Mouse (Mus musculus) monocyte, adult 5-6 weeks (primary cell): ENCODE results near the gene Srgap3. TPM values are rescaled to one million over a fixed set of nuclear protein-coding genes. Genes with fewer than 3 reads are reported as not detected.
A peak's percentile ranks its signal among the peaks of the same experiment; 100 is the strongest.
"Not testable (repeated sequence)": the region's sequence is repeated elsewhere in the genome, so short reads cannot be mapped to it uniquely, and the experiment has no call there.

Source experiments
- ATAC-seq: fragments of 153-309, 156-312 bp; replicated peaks from 2 replicates; pipeline ENCODE4 v1.8.0; 2017; ENCODE audit warnings: mild to moderate bottlenecking; ENCODE audit not compliant: low TSS enrichment, insufficient number of reproducible peaks, severe bottlenecking, poor library complexity, low FRiP score
- total RNA-seq: library from RNA; stranded (forward); fragments of 200-1000, 200-491, 200-594 nt; gene quantifications from 3 replicates; pipeline ENCODE4 v1.2.3, GENCODE M21; 2017

The Srgap3 gene
- total RNA-seq, 1 experiment from 2014 or later = 4.5 TPM

DNA sequence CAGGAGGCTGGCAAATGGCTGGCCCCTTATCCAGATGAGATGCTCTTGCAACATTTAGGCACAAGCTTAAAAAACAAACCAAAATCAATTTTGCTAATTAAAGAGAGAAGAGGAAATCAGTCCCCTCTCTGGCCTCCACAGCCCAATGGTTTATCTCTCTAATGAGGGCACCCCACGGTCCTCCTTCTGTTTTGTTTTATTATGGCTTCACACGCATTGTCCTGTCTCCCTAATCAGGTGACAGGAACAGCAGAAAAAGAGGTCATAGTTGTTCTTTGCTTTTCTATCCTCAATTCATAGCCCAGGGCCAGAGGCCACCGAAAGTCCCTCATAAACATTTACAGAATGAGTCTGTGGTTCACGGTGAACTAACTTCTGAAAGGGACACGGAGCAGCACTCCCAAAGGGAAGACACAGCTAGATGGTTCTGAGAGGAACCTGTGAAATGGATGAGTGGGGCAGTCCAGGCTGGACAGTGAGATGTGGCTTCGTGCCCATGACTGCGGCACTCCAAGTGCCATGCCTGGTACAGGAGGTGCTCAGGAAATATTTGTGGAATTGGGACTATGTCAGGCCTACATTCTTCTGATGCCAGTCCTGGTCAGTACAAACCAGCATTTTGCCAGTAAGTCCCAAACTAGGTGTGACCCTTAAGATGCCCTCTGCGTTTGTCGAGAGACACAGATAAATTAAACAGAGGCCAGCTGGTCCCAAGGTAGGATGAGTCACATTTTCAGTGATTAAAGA is 73.8 kb downstream of the Srgap3 start:
- ATAC-seq = no peak

- no peak for ATAC-seq
Observed at GRCm38 (mm10) chr6:112871241-112871780, 75.8 kb downstream of the Srgap3 start.

DNA sequence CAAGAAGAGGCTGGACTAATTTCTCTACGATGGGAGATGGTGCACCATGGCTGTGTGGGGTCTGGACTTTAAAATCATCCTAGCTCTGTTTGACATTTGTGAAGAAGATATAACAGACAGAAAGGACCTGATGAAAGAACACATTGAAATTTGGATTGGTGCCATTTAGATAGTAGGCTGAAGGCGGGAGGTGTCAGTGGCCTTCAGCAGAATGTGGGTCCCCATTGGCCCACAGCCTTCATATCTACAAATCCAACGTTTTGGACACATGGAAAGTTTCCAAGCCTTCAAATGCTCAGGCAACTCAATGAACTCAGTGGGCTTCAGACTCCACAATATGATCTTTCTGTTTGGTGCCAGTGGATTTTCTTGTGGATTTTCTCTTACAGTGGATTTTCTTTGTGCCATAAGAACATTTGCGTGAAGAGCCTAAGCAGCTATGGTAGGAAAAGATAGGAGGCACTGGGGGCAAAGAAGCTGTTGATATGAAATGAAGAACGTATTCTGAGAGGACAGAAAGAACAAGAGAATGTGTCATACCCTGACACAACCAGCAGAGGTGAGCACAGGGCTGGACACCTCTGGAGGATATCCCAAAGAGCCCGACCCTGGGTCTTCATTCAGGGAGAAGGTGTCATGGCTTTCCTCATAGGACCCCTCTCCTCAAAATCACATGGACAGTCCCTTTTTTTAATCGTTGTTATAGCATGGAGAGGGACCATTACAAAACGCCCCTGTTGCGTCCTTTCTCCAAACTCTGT is 78.7 kb downstream of the Srgap3 start:
- no peak for ATAC-seq

DNA sequence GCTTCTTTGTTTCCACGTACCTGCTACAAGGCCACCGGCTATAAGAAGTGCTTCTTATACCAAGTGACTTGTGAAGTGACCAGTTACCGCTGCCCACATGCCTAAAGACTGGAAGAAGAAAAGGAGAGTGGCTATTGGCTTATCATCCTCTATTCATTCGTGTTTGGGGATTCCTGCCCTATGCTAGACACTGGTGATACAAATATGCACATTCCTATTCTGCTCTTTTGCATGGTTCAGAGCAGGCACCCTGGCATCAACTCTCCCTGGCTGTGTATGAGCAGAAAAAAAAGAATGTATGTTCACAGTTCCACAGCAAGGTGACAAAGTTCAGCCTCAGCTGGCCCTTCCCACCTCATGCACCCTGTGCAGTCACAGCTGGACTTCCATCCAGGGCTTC is 81.0 kb downstream of the Srgap3 start:
- ATAC-seq = no peak

DNA sequence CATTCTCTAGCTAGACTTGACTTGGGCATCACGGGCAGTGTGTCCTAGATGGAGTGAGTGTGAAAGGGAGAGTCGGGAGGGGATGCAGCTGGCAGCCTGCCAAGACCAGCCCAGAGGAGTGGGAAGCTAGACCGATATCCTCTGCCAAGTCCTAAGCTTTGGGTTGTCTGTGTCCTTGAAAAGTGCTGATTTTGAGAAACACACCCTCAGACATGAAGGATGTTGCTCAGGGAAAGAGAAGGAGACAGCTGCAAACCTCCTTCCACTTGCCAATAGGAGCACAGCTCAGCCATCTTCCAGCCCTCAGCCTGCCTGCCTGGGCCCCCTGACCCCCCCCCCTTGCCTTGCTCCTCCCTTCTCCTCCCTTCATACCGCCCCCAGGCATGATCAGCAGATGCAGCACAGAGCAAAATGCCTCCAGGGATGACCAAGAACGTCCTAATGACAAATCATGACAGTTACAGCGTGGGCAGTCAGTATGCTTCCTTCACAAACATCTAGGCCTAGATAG is 82.0 kb downstream of the Srgap3 start:
- ATAC-seq = no peak

- no peak for ATAC-seq
Observed at GRCm38 (mm10) chr6:112862465-112862864, 84.6 kb downstream of the Srgap3 start.

GRCm38 (mm10) chr6:112861351-112862297 is 85.4 kb downstream of the Srgap3 start:
- ATAC-seq = peak; percentile 80

DNA sequence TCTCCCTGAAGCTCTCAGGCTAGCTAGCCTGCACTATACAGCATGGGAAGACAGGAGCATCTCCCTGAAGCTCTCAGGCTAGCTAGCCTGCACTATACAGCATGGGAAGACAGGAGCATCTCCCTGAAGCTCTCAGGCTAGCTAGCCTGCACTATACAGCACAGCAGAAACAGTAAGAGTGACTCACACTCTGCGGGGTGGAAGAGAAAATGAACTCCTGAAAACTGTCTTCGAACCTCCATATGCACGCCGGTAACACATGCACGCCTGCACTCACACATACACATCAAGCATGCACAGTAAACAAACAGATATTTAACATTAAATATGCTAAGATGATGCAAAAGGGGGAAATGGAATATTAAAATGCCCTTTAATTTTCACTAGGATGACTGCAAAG is 86.8 kb downstream of the Srgap3 start:
- ATAC-seq = not testable (repeated sequence)

GRCm38 (mm10) chr6:112857057-112857456 is 90.0 kb downstream of the Srgap3 start:
- no peak for ATAC-seq

GRCm38 (mm10) chr6:112855183-112855582 is 91.9 kb downstream of the Srgap3 start:
- no peak for ATAC-seq

DNA sequence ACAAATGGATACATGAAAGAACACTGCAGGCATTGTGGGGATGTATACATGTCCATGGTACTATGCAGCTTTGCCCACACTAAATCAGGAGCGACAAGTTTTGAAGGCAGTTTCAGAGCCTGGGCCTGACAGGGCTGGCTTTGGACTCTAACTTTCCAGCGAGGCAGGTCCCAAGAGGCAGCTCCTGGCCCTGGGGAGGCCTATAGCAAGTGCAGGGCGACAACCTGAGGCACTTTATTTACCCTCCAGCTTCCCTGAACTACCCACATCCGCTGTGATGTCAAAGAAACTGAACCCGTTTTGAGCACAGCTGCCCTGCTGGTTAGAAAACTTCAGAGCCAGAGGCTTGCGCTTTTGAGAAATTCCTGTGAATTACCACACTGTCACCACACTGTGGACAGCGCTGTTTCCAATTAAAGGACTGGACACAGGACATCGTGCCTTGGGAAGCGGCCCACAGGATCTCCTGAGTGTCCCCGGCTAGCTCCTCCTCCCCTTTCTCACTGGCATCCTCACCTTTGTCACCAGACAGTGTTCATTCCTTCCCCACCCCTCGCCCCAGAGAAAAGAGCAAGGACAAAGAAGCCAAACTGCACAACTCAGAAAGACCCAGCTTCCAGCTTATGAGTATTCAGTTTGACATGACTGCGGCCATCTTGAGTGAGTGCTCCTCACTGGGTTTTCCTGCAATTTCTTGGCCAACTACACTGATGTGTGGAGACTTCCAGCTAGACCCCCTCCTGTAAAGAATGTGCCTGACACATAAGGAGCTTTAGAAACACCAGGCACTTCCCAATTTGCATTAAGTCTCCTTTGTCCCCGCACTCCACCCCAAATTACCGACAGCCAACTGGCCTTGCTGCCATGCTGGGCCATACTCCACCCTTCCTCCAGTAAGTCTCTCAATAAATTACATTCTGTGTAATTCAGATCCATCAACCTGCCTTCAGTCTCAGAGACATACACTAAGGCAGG is 94.5 kb downstream of the Srgap3 start:
- no peak for ATAC-seq

- no peak for ATAC-seq
Observed at GRCm38 (mm10) chr6:112850745-112851144, 96.3 kb downstream of the Srgap3 start.

DNA sequence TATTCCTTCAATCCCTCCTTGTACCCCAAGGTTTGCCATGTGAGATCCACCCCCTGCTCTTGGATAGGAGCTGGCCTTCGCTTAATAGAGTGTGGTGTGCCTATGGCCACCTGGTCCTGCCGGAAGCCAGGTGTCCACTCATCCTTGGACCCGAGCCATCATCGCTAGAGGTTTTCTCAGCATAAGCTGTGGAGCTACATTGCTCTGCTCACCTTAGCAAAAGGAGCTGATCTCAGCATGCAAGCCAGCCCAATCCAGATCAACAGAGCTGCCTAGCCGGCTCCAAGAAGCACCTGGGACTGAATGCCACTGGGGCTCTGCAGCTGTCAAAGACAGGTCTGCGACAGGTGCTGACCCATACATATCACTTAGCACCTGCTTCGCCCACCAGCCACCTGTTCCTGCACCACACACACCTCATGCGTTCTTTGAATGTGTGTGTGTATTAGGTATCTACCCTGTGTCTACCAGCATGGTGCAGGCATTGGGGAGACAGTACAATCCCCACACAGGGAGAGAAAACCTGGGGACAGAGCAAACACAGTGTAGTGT is 98.4 kb downstream of the Srgap3 start:
- no peak for ATAC-seq

DNA sequence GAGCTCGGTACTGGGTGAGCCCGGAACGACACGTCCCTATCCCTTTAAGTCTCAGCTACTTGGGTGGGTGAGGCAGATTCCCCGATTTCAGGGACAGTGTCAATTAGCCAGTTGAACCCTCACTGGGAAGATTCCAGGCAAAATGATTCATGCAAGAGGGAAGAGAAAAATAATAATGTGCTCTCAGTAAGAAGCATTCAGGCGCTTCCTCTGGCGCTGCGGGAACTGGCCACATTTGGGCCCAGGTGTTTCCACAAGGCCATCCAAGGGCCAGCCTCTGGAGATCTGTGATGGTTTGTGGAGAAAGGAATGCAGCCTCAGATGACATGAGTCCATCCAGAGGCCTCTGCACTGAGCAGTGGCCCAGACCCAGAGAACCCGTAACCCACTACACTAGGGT is 100.2 kb downstream of the Srgap3 start:
- ATAC-seq = no peak

DNA sequence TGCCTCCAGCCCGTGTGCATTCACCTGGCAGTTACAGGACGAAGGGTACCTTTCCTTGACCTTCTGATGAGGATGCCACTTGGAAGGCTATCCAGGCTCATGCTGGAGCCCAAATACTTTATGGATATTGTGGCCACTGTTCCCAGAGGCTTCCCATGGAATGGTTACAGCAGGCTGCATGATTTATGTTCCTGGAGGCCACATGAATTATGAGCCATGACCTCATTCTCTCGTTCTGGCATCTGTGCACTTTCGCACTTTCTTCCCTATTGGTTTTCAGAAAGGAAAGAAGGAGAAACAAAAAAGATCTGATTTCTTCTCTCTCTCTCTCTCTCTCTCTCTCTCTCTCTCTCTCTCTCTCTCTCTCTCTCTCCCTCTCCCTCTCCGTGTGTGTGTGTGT is 104.6 kb downstream of the Srgap3 start:
- no peak for ATAC-seq

GRCm38 (mm10) chr6:112840400-112840799 is 106.7 kb downstream of the Srgap3 start:
- no peak for ATAC-seq

- ATAC-seq = no peak
Observed at GRCm38 (mm10) chr6:112839391-112839790, 107.7 kb downstream of the Srgap3 start.
